Mouse (Mus musculus) gastrocnemius, postnatal 4 days (tissue): ENCODE measurements at regions not wholly inside any gene's neighbourhood (a gene's known extent, or its start where the extent isn't known, plus 50 kb on each side); places are given as distances from the start of the nearest gene placed in this dataset.

ENCODE experiments used
- DNase-seq, 2 experiments: peaks; one replicate each; pipeline ENCODE4 v3.0.0; 2021 to 2022; ENCODE audit warnings: low spot score in 2 of 2, mixed read lengths in 2 of 2

GRCm38 (mm10) chr12:106128944-106129724 lies 119.1 kb downstream of the Vrk1 start:
- DNase-seq = no peak

GRCm38 (mm10) chr12:106130071-106130676 lies 120.1 kb downstream of the Vrk1 start:
- no peak for DNase-seq

- DNase-seq = no peak
Measured at GRCm38 (mm10) chr12:106132715-106133114, 122.7 kb downstream of the Vrk1 start.

GRCm38 (mm10) chr12:106138466-106138865 lies 128.4 kb downstream of the Vrk1 start:
- DNase-seq = no peak

GRCm38 (mm10) chr12:106139491-106139890 lies 129.5 kb downstream of the Vrk1 start:
- DNase-seq = no peak

GRCm38 (mm10) chr12:106139927-106140326 lies 129.9 kb downstream of the Vrk1 start:
- no peak for DNase-seq

GRCm38 (mm10) chr12:106140671-106141070 lies 130.6 kb downstream of the Vrk1 start:
- DNase-seq = no peak

- no peak for DNase-seq
Measured at GRCm38 (mm10) chr12:106143548-106143947, 133.5 kb downstream of the Vrk1 start.

- no peak for DNase-seq
Measured at GRCm38 (mm10) chr12:106156837-106157236, 146.8 kb downstream of the Vrk1 start.

GRCm38 (mm10) chr12:106157827-106158226 lies 147.8 kb downstream of the Vrk1 start:
- DNase-seq = no peak

- no peak for DNase-seq
Measured at GRCm38 (mm10) chr12:106158620-106159019, 148.6 kb downstream of the Vrk1 start.

GRCm38 (mm10) chr12:106171301-106171700 lies 161.3 kb downstream of the Vrk1 start:
- DNase-seq = no peak

GRCm38 (mm10) chr12:106173211-106173610 lies 163.2 kb downstream of the Vrk1 start:
- DNase-seq = no peak

GRCm38 (mm10) chr12:106174070-106174980 lies 164.3 kb downstream of the Vrk1 start:
- no peak for DNase-seq

- DNase-seq = no peak
Measured at GRCm38 (mm10) chr12:106174981-106175700, 165.1 kb downstream of the Vrk1 start.

GRCm38 (mm10) chr12:106177302-106177701 lies 167.3 kb downstream of the Vrk1 start:
- no peak for DNase-seq

GRCm38 (mm10) chr12:106177861-106178260 lies 167.8 kb downstream of the Vrk1 start:
- no peak for DNase-seq

GRCm38 (mm10) chr12:106178688-106179205 lies 168.7 kb downstream of the Vrk1 start:
- no peak for DNase-seq

GRCm38 (mm10) chr12:106182923-106183322 lies 172.9 kb downstream of the Vrk1 start:
- no peak for DNase-seq

- no peak for DNase-seq
Measured at GRCm38 (mm10) chr12:106183973-106184372, 173.9 kb downstream of the Vrk1 start.
